Mouse (Mus musculus) MEL (cell line): ENCODE results near the gene Myo7a. TPM values are rescaled to one million over a fixed set of nuclear protein-coding genes. Genes with fewer than 3 reads are reported as not detected.

Source experiments
- DNase-seq: peaks from one replicate; pipeline ENCODE4 v3.0.0; 2011; ENCODE audit warnings: low read depth, low spot score
- H3K27ac ChIP-seq: 2 replicates; pipeline ENCODE4 v1.5.1; 2012; ENCODE audit warnings: low read depth, mild to moderate bottlenecking, control low read depth, low read length, moderate library complexity; ENCODE audit not compliant: control insufficient read depth
- H3K27me3 ChIP-seq, 2 experiments: fragments of 150-350 bp in 1 of 2; sonication (generic) in 1 of 2; 2 replicates each; pipeline ENCODE4 v1.6.1; 2012; ENCODE audit warnings: low read length in 2 of 2, mild to moderate bottlenecking in 2 of 2, improper control_type of control experiment in 1 of 2, moderate library complexity in 1 of 2; ENCODE audit not compliant: insufficient read depth in 2 of 2, control insufficient read depth in 1 of 2
- H3K36me3 ChIP-seq, 2 experiments: 2 replicates each; pipeline ENCODE4 v1.6.1; 2012 to 2014; ENCODE audit warnings: low read length in 2 of 2, improper control_type of control experiment in 1 of 2, inconsistent platforms in 1 of 2, mild to moderate bottlenecking in 1 of 2; ENCODE audit not compliant: insufficient read depth in 2 of 2, control insufficient read depth in 1 of 2
- H3K4me1 ChIP-seq, 2 experiments: fragments of 150-350 bp in 1 of 2; sonication (generic) in 1 of 2; 2 replicates each; pipeline ENCODE4 v1.6.1; 2012; ENCODE audit warnings: low read length in 2 of 2, improper control_type of control experiment in 1 of 2, mild to moderate bottlenecking in 1 of 2; ENCODE audit not compliant: insufficient read depth in 2 of 2, control insufficient read depth in 1 of 2
- H3K4me3 ChIP-seq, 2 experiments: fragments of 150-350 bp in 1 of 2; sonication (generic) in 1 of 2; 2 replicates each; pipeline ENCODE4 v1.5.1; 2012; ENCODE audit warnings: low read depth in 2 of 2, low read length in 2 of 2, mild to moderate bottlenecking in 2 of 2, moderate library complexity in 2 of 2, control low read depth in 1 of 2, improper control_type of control experiment in 1 of 2; ENCODE audit not compliant: control insufficient read depth in 1 of 2, insufficient read depth in 1 of 2
- H3K79me2 ChIP-seq: 2 replicates; pipeline ENCODE4 v1.6.1; 2012; ENCODE audit warnings: mild to moderate bottlenecking, low read length, moderate library complexity; ENCODE audit not compliant: control insufficient read depth, poor library complexity, insufficient read depth
- H3K9ac ChIP-seq: 2 replicates; pipeline ENCODE4 v1.6.1; 2012; ENCODE audit warnings: low read depth, mild to moderate bottlenecking, control low read depth, low read length, moderate library complexity; ENCODE audit not compliant: control insufficient read depth, poor library complexity, severe bottlenecking
- H3K9me3 ChIP-seq: fragments of 150-350 bp; sonication (generic); replicated peaks from 2 replicates; pipeline ENCODE4 v1.6.1; 2012; ENCODE audit warnings: mild to moderate bottlenecking, low read length, improper control_type of control experiment, moderate library complexity; ENCODE audit not compliant: insufficient read depth
- BHLHE40 ChIP-seq: IDR thresholded peaks from 2 replicates; pipeline ENCODE4 v1.6.1; 2012; ENCODE audit warnings: low read depth, mild to moderate bottlenecking, inconsistent platforms, low read length, improper control_type of control experiment, borderline replicate concordance
- CHD1 ChIP-seq: IDR thresholded peaks from 2 replicates; pipeline ENCODE4 v1.6.1; 2012; ENCODE audit warnings: low read depth, mild to moderate bottlenecking, inconsistent platforms, low read length, improper control_type of control experiment
- CTCF ChIP-seq, 3 experiments: IDR thresholded peaks in 2 of 3; conservative IDR thresholded peaks in 1 of 3; 2 replicates each; pipeline ENCODE4 v1.5.1; 2011 to 2012; ENCODE audit warnings: low read length in 3 of 3, low read depth in 2 of 3, mild to moderate bottlenecking in 2 of 3, improper control_type of control experiment in 1 of 3, inconsistent platforms in 1 of 3, mixed read lengths in 1 of 3, moderate library complexity in 1 of 3; ENCODE audit not compliant: control insufficient read depth in 1 of 3, insufficient read depth in 1 of 3, poor library complexity in 1 of 3, severe bottlenecking in 1 of 3
- ELF1 ChIP-seq: IDR thresholded peaks from 2 replicates; pipeline ENCODE4 v1.6.1; 2014; ENCODE audit warnings: low read depth, mild to moderate bottlenecking, inconsistent platforms, low read length, improper control_type of control experiment, moderate library complexity
- EP300 ChIP-seq, 2 experiments: IDR thresholded peaks; 2 replicates each; pipeline ENCODE4 v1.6.1; 2011; ENCODE audit warnings: improper control_type of control experiment in 2 of 2, low read length in 2 of 2, low read depth in 1 of 2, mild to moderate bottlenecking in 1 of 2
- ETS1 ChIP-seq: IDR thresholded peaks from 2 replicates; pipeline ENCODE4 v1.6.1; 2012; ENCODE audit warnings: low read depth, mild to moderate bottlenecking, inconsistent platforms, low read length, improper control_type of control experiment, moderate library complexity
- GABPA ChIP-seq: IDR thresholded peaks from 2 replicates; pipeline ENCODE4 v1.6.1; 2012; ENCODE audit warnings: low read depth, mild to moderate bottlenecking, inconsistent platforms, low read length, improper control_type of control experiment, moderate library complexity
- GATA1 ChIP-seq: IDR thresholded peaks from 2 replicates; pipeline ENCODE4 v1.6.1; 2011; ENCODE audit warnings: low read depth, low read length, improper control_type of control experiment
- HCFC1 ChIP-seq: IDR thresholded peaks from 2 replicates; pipeline ENCODE4 v1.6.1; 2012; ENCODE audit warnings: low read depth, mild to moderate bottlenecking, inconsistent platforms, low read length, improper control_type of control experiment, moderate library complexity
- JUND ChIP-seq: IDR thresholded peaks from 2 replicates; pipeline ENCODE4 v1.6.1; 2011; ENCODE audit warnings: low read depth, mild to moderate bottlenecking, improper control_type of control experiment, low read length
- KAT2A ChIP-seq: conservative IDR thresholded peaks from 2 replicates; pipeline ENCODE4 v1.6.1; 2012; ENCODE audit warnings: low read depth, low read length, improper control_type of control experiment, inconsistent platforms
- MAFK ChIP-seq: IDR thresholded peaks from 2 replicates; pipeline ENCODE4 v1.6.1; 2011; ENCODE audit warnings: low read depth, mild to moderate bottlenecking, low read length, improper control_type of control experiment, borderline replicate concordance
- MAX ChIP-seq: IDR thresholded peaks from 2 replicates; pipeline ENCODE4 v1.6.1; 2011; ENCODE audit warnings: low read length, improper control_type of control experiment
- MAZ ChIP-seq: IDR thresholded peaks from 2 replicates; pipeline ENCODE4 v1.6.1; 2012; ENCODE audit warnings: low read depth, mild to moderate bottlenecking, inconsistent platforms, low read length, improper control_type of control experiment
- MEF2A ChIP-seq: IDR thresholded peaks from 2 replicates; pipeline ENCODE4 v1.6.1; 2014; ENCODE audit warnings: low read depth, mild to moderate bottlenecking, inconsistent platforms, low read length, improper control_type of control experiment; ENCODE audit not compliant: poor library complexity, insufficient replicate concordance, severe bottlenecking; ENCODE audit errors: extremely low read depth
- MXI1 ChIP-seq: IDR thresholded peaks from 2 replicates; pipeline ENCODE4 v1.6.1; 2011; ENCODE audit warnings: mild to moderate bottlenecking, low read depth, low read length, improper control_type of control experiment
- MYB ChIP-seq: IDR thresholded peaks from 2 replicates; pipeline ENCODE4 v1.6.1; 2011; ENCODE audit warnings: mild to moderate bottlenecking, low read depth, low read length, improper control_type of control experiment
- MYC ChIP-seq: IDR thresholded peaks from 2 replicates; pipeline ENCODE4 v1.6.1; 2011; ENCODE audit warnings: low read depth, mild to moderate bottlenecking, low read length, improper control_type of control experiment, moderate library complexity
- NRF1 ChIP-seq: IDR thresholded peaks from 2 replicates; pipeline ENCODE4 v1.6.1; 2014; ENCODE audit warnings: low read depth, mild to moderate bottlenecking, inconsistent platforms, low read length, improper control_type of control experiment, moderate library complexity; ENCODE audit not compliant: poor library complexity, insufficient read depth, severe bottlenecking
- RAD21 ChIP-seq: IDR thresholded peaks from 2 replicates; pipeline ENCODE4 v1.6.1; 2011; ENCODE audit warnings: mild to moderate bottlenecking, low read depth, low read length, improper control_type of control experiment
- RCOR1 ChIP-seq: IDR thresholded peaks from 2 replicates; pipeline ENCODE4 v1.6.1; 2012; ENCODE audit warnings: low read depth, mild to moderate bottlenecking, inconsistent platforms, low read length, improper control_type of control experiment
- SMC3 ChIP-seq: IDR thresholded peaks from 2 replicates; pipeline ENCODE4 v1.6.1; 2011; ENCODE audit warnings: low read depth, low read length, improper control_type of control experiment
- TBP ChIP-seq: IDR thresholded peaks from 2 replicates; pipeline ENCODE4 v1.8.0; 2011; ENCODE audit warnings: low read depth, low read length, improper control_type of control experiment
- USF1 ChIP-seq: IDR thresholded peaks from 2 replicates; pipeline ENCODE4 v1.6.1; 2014; ENCODE audit warnings: low read depth, mild to moderate bottlenecking, inconsistent platforms, low read length, improper control_type of control experiment, moderate library complexity
- ZKSCAN1 ChIP-seq: IDR thresholded peaks from 2 replicates; pipeline ENCODE4 v1.6.1; 2012; ENCODE audit warnings: low read depth, mild to moderate bottlenecking, inconsistent platforms, low read length, improper control_type of control experiment, moderate library complexity
- ZNF384 ChIP-seq: IDR thresholded peaks from 2 replicates; pipeline ENCODE4 v1.6.1; 2012; ENCODE audit warnings: low read depth, mild to moderate bottlenecking, inconsistent platforms, low read length, improper control_type of control experiment
- polyA plus RNA-seq, 2 experiments: library from polyadenylated mRNA; stranded (reverse) in 1 of 2; unstranded in 1 of 2; fragments of >175 nt in 1 of 2; fragments of >200 nt in 1 of 2; gene quantifications; 2 replicates each; pipeline versions ENCODE4 v1.2.1 to v1.2.4; 2012; ENCODE audit warnings: low replicate concordance in 2 of 2, low read depth in 1 of 2; ENCODE audit not compliant: insufficient read length in 2 of 2, insufficient read depth in 1 of 2, missing spikeins in 1 of 2
- total RNA-seq: library from RNA; depleted of rRNA; stranded (reverse); fragments of 300-350 nt; gene quantifications from 2 replicates; pipeline ENCODE4 v1.2.3, GENCODE M21; 2012

Gene Myo7a
- total and polyA plus RNA-seq, 3 experiments = 1.4 to 7.5 TPM; not detected in 1

- Histone ChIP-seq H3K9ac (no peak within 1 kb of the TSS), H3K36me3 (no peaks in the 10 kb centered on the region), H3K27ac (no peak within 1 kb of the TSS), H3K79me2 (no peaks in the 10 kb centered on the region), H3K27me3 (no peaks in the 10 kb centered on the region), H3K4me1 (no peaks in the 10 kb centered on the region), H3K9me3 (no peaks in the 10 kb centered on the region), H3K4me3 (no peak within 1 kb of the TSS)
- TF ChIP-seq ELF1 (no peak), KAT2A (no peak), CHD1 (no peak), EP300 (IDR thresholded peaks at IDR 0.05; ENCODE audit: low read depth in 1 of 2, low read length in 2 of 2) (no peak), NRF1 (no peak), MYB (no peak), RCOR1 (no peak), GATA1 (no peak), MXI1 (no peak), ETS1 (no peak), MAX (no peak), GABPA (no peak), MAZ (no peak)
- DNase-seq = no peak
Observed at GRCm38 (mm10) chr7:98145402-98145801, 26.1 kb upstream of the Myo7a start, which contains the start of gene Omp. TSS of gene Omp (minus strand) at chr7:98145502.

- Histone ChIP-seq H3K27ac (no peak overlapping the region), H3K9ac (no peak overlapping the region), H3K4me1 (no peaks in the 10 kb centered on the region), H3K9me3 (no peaks in the 10 kb centered on the region), H3K27me3 (no peaks in the 10 kb centered on the region; a peak in 1 of 4 replicates), H3K36me3 (no peaks in the 10 kb centered on the region), H3K4me3 (no peak overlapping the region), H3K79me2 (no peaks in the 10 kb centered on the region)
- DNase-seq = no peak
- TF ChIP-seq MEF2A (no peak), GATA1 (no peak), HCFC1 (no peak), CTCF (IDR thresholded peaks at IDR 0.05 in 2 of 3, conservative IDR thresholded peaks at IDR 0.05 in 1 of 3; ENCODE audit: control insufficient read depth in 1 of 3, insufficient read depth in 1 of 3, low read depth in 2 of 3, low read length in 3 of 3, poor library complexity in 1 of 3, severe bottlenecking in 1 of 3) (no peak), ZKSCAN1 (no peak), SMC3 (no peak), MXI1 (no peak), USF1 (no peak), BHLHE40 (no peak), MAFK (no peak), JUND (no peak), ZNF384 (no peak), NRF1 (no peak), TBP (no peak), KAT2A (no peak), RAD21 (no peak), MYC (no peak)
Observed at GRCm38 (mm10) chr7:98142648-98143047, 23.3 kb upstream of the Myo7a start.
